Mouse (Mus musculus) MEL (cell line): ENCODE results near the gene Gmpr.

ENCODE experiments used
- ELF1 ChIP-seq: IDR thresholded peaks from 2 replicates; pipeline ENCODE4 v1.6.1; 2014; ENCODE audit warnings: low read depth, mild to moderate bottlenecking, inconsistent platforms, low read length, improper control_type of control experiment, moderate library complexity
- ETS1 ChIP-seq: IDR thresholded peaks from 2 replicates; pipeline ENCODE4 v1.6.1; 2012; ENCODE audit warnings: low read depth, mild to moderate bottlenecking, inconsistent platforms, low read length, improper control_type of control experiment, moderate library complexity
- MAFK ChIP-seq: IDR thresholded peaks from 2 replicates; pipeline ENCODE4 v1.6.1; 2011; ENCODE audit warnings: low read depth, mild to moderate bottlenecking, low read length, improper control_type of control experiment, borderline replicate concordance
- POLR2A ChIP-seq, 2 experiments: IDR thresholded peaks; 2 replicates each; pipeline ENCODE4 v1.6.1; 2011 to 2012; ENCODE audit warnings: low read length in 2 of 2, mild to moderate bottlenecking in 2 of 2, control low read depth in 1 of 2, improper control_type of control experiment in 1 of 2, low read depth in 1 of 2, moderate library complexity in 1 of 2; ENCODE audit not compliant: control insufficient read depth in 1 of 2, insufficient read depth in 1 of 2, poor library complexity in 1 of 2
- SIN3A ChIP-seq: IDR thresholded peaks from 2 replicates; pipeline ENCODE4 v1.6.1; 2012; ENCODE audit warnings: low read length, improper control_type of control experiment, inconsistent platforms
- ZKSCAN1 ChIP-seq: IDR thresholded peaks from 2 replicates; pipeline ENCODE4 v1.6.1; 2012; ENCODE audit warnings: low read depth, mild to moderate bottlenecking, inconsistent platforms, low read length, improper control_type of control experiment, moderate library complexity

DNA sequence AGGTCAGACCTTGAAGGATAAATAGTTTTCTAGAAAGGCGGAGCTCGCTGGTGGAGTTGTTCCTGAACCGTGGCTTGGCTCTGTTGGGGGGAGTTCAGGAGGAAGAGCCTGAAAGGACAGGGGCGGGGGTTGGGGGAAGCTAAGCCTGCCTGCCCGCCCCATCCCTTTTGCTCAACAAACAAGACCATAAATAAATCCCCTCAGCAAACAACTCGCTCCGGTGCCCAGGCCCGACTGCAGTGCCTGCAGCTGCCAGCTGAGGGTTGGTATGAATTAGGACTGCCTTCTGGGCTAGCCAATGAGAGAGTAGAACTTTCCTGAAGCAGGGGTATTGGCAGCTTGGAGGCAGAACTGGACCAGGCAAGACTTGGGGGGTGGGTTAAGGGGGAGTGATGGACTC, 1.3 kb downstream of the Gmpr start:
- no peak for TF ChIP-seq SIN3A
- no peak for TF ChIP-seq MAFK
- no peak for TF ChIP-seq ETS1
- no peak for TF ChIP-seq POLR2A (IDR thresholded peaks at IDR 0.05; ENCODE audit: control insufficient read depth in 1 of 2, insufficient read depth in 1 of 2, low read depth in 1 of 2, low read length in 2 of 2, poor library complexity in 1 of 2)
- no peak for TF ChIP-seq ELF1
- TF ChIP-seq ZKSCAN1: no peak
